Mouse (Mus musculus) liver, postnatal 0 days (tissue): ENCODE measurements around the gene C130074G19Rik.

Source experiments
- CTCF ChIP-seq: sonication (generic); IDR thresholded peaks from 2 replicates; pipeline ENCODE4 v1.5.1; 2016; ENCODE audit warnings: antibody characterized with exemption, low read depth
- EP300 ChIP-seq: IDR thresholded peaks from 2 replicates; pipeline ENCODE4 v1.6.1; 2016; ENCODE audit warnings: antibody characterized with exemption, low read depth, mild to moderate bottlenecking

DNA sequence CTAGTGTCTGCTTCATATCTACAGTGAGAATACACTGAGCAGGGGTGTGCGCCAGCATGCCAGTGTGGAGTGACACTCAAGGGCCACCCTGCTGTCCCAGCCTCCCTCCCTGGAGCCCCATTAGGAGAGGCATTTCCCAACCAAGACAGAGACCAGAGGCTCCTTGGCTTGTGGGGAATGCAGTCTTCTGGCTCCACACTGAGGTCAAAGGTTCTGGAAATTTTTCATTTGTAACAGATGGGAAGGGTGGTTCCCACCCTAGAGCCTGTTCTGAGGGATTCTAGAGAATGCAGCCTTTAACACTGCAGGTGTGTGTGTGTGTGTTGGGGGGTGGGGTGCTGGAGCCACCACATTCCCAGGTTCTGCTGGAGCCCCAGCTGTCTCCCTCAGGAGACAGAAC lies 11.5 kb downstream of the C130074G19Rik start:
- no peak for TF ChIP-seq CTCF
- TF ChIP-seq EP300 = no peak
